Mouse (Mus musculus) spleen, postnatal 10 days (tissue): ENCODE results near the gene Dennd4c.
"Not testable (repeated sequence)": the region's sequence is repeated elsewhere in the genome, so short reads cannot be mapped to it uniquely, and the experiment has no call there.

Experiments used
- DNase-seq, 2 experiments: peaks; one replicate each; pipeline ENCODE4 v3.0.0; 2021 to 2022; ENCODE audit warnings: low spot score in 2 of 2

Dennd4c gene

GRCm38 (mm10) chr4:86777587-86777986, 29.2 kb downstream of the Dennd4c start:
- DNase-seq = no peak

- DNase-seq = no peak
These were observed 62.2 kb downstream of the Dennd4c start for GRCm38 (mm10) chr4:86810604-86811003.

- DNase-seq = no peak
These were observed 66.5 kb downstream of the Dennd4c start for GRCm38 (mm10) chr4:86814850-86815249.

- DNase-seq = peak; percentile 20 to 68
These were observed 74.8 kb downstream of the Dennd4c start for GRCm38 (mm10) chr4:86823169-86823568.

DNA sequence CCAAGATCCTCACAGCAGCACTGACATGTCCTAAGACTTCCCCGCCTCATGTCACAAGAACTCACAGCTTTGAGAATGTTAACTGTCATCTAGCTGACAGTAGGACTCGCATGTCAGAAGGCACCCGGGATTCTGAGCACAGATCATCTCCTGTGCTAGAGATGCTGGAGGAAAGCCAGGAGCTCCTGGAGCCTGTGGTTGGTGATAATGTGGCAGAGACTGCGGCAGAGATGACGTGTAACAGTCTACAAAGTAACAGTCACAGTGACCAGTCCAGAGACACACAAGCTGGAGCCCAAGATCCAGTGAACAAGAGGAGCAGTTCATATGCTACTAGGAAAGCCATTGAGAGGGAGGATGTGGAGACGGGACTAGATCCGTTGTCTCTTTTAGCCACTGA, 76.8 kb downstream of the Dennd4c start:
- no peak for DNase-seq

DNA sequence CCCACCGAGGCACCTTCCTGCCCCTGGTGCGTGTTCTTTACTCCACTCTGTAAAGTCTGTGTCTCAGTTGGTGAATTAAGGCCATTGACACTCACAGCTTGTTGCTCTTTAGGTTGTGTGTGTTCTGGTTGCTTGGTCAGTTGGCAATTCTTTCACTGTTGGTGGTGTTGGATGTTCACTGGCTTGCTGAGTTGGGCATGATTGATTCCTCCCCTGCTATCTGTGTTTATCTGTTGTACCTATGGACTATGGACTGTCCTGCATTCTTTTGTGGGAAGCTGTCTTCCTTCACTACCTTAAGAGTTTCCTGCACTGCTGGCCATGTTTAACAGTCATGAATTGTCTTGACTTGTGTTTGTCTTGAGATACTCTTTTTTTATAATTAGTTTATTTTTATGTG, 83.5 kb downstream of the Dennd4c start:
- no peak for DNase-seq

- not testable (repeated sequence) for DNase-seq
These were observed 92.8 kb downstream of the Dennd4c start for GRCm38 (mm10) chr4:86841141-86841540.

DNA sequence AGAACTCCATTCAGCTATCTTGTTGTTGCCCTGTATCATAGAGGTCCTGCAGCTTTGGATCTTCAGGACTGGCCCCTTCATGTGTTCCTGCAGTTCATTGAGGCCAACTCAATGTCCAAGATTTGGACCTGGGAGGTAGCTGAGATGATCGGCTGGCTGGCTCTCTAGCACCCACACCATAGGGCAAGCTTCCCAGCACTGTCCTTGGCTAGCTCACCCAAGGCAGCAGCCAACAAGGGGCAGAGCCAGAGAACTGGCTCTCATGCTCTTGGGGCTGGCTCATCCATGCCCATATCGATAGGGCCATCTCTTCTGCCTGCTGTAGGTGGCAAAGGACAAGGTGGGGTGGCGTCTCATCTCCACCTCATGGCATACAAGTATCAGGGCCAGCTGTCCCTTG, 97.0 kb downstream of the Dennd4c start:
- no peak for DNase-seq

GRCm38 (mm10) chr4:86847246-86847645, 98.9 kb downstream of the Dennd4c start:
- no peak for DNase-seq

DNA sequence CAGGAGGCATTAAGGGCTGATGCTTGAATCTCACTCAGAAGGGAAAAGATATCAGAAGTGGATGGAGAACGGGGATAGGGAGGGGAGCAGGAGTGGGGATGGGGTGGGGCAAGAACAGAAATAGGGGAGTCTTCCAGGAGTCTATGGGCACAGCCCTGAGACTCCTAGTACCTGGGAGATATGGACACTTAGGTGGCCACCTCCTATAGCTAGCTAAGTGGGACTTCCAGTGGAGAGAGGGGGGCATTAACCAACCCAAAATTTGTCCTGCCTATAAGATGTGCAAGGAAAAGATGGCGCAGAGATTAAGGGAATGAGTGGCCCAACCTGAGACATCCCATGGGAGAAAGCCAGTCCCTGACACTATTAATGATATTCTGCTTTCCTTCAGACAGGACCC, 103.0 kb downstream of the Dennd4c start:
- no peak for DNase-seq

GRCm38 (mm10) chr4:86852018-86852417, 103.7 kb downstream of the Dennd4c start:
- no peak for DNase-seq

DNA sequence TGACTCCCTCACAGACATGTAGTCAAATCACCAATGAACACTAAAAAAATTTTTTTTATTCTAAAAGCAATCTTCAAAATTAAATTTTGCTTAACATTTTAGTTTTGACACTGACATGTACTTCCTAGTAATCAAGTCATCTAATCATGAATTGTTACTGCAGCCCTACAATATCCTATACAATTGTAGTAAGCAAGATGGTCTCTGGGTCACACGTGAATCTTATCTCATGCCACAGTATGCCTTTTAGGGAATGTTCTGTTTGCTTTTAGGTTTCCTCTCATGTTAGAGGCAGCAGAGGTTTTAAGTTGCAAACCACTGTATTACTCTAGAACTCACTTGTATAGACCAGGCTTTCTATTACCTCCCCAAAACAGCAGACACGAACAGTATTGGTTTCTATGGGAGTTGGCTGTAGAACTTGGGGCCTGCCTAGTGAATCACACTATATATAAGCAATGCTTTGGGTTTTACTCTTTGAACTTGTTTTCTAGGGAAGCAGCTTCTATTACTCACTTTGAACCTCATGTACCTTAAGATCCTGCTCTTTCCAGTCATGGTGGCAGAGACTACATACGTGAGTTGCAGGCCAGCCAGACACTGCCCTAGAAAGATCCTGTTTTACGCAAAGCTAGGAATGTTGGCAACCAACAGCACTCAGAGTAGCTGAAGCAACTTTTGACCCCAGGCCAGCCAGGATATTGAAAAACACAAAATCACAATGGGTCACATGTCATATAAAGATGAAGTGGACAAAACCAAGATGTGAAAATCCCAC, 104.6 kb downstream of the Dennd4c start:
- DNase-seq = no peak

DNA sequence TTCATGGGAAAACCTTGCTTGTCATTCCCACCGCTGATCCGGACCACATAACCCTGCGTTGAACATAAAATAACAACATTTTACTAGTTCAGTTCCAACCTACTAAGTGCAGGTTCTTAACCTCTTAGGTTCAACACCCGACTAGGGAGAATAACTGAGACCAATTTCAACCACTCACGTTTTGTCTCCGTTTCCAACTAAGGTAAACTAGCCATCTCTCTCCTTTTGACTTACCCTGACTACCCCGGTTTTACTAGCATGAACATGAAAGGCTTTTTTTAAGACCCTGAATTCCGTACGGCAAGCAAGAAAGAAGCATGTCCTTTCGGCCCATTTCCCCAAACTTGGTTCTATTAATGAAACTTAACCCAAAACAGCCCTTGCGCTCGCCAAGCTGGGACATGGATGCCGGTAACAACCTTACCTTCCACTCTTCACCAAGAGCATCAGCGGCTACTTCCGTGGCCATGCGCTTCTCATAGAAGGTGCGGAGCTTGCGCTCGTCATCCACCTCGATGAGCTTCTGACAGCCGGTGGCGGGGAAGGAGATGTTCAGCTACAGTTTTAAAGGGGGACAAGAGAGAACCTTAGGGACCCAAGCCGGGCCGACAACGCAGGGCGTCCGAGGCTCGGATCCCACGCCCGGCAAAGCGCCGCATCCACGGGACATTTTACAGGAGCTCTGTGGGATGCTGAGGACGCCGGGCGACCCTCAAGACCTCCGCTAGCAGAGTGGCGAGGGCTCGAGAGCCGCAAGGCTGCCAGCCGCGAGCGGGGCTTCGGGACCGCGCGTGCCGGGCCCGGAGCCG, 108.2 kb downstream of the Dennd4c start:
- peak in 1 of 2 experiments; percentile 61 for DNase-seq

- DNase-seq = peak; percentile 94 to 95
These were observed 109.0 kb downstream of the Dennd4c start, which contains the start of gene Rps6 for GRCm38 (mm10) chr4:86857113-86858069. Rps6 (minus strand) TSS chr4:86857412.

GRCm38 (mm10) chr4:86858070-86858440, 109.7 kb downstream of the Dennd4c start:
- peak in 1 of 2 experiments; percentile 16 for DNase-seq

- DNase-seq = no peak
These were observed 115.7 kb downstream of the Dennd4c start for GRCm38 (mm10) chr4:86864087-86864486.

DNA sequence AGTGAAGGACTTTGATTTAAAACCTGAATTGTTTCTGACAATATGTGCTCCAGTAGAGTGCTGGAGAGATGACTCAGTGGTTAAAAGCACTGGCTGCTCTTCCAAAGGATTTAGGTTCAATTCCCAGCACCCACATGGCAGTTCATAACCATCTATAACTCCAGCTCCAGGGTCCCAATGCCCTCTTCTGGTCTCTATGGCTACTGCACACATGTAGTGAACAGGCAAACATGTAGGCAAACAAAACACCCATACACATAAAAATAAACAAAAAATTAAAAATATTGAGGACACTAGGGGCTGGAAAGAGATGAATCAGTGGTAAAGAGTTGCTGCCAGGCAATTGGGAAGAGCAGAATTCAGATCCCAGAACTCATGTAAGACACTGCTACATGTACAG, 123.6 kb downstream of the Dennd4c start:
- DNase-seq = no peak

DNA sequence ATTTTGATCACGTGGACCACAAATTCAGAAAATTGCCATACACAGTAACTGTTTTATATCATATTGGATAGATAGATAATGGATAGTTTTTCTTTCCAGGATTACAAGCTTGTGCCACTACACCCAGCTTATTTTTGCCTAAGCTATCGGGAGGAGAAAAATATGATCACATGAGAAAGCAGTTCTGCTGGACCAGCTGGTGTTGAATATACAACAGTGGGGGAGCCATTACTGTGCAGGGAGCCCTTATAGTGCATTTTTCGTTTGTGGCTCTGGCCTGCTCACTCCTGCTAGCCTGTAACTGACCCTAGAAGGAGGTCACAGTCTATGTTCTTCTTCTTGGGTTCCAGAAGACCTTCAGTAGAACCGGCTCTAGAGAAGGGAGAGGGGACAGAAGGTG, 124.7 kb downstream of the Dennd4c start:
- DNase-seq = no peak

DNA sequence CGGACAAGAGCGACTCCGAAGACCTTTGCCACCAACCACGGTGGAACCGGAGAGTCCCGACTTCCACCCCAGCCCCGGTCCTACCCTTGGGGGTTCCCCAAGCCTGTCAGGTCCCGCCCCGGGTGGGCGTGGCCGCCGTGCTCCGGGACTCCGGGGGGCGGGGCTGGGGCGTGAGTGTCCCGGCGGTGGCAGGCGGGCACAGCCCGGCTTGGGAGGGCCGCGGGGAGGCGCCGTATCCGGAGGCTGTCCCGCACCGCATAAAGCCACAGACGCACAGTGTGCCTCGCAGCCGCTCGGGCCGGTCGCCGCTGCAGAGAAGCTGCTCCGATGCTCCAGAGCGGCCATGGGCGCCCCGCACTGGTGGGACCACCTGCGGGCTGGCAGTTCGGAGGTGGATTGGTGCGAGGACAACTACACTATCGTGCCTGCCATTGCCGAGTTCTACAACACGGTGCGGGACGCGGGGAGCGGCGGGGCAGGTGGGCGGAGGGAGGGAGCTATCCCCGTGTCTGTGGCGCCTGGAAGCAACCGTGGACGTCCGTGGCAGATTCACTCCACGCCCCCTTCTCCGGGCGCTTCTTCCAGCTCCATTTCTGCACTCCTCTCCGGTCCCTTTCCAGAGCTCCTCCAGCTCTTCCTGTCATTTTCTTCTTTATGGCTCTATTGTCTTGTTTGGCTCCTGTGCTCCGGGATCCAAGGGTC, 125.9 kb downstream of the Dennd4c start, which contains the start of gene Acer2:
Gene Acer2, plus strand, starts transcription at position 251 of the 702 bp plus-strand sequence.
- DNase-seq = peak; percentile 73 to 91

DNA sequence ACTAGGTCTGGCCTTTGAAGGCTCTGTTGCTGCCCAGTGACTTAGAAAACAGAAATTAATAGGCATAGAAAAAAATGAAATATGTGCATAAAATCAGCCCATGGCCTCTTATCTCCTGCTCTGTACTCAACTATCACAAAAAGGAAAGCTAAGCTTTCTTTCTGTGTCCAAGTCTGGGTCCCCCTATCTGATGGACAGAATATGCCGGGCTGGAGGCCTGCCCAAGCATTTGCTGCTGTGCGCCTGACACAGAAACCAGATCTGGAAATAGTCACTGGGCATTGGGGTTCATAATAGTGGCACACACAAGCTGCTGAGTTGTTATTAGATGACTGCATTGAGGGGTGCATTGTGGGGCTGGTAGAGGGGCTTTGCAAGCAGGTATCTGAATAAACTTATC, 131.1 kb downstream of the Dennd4c start:
- no peak for DNase-seq

DNA sequence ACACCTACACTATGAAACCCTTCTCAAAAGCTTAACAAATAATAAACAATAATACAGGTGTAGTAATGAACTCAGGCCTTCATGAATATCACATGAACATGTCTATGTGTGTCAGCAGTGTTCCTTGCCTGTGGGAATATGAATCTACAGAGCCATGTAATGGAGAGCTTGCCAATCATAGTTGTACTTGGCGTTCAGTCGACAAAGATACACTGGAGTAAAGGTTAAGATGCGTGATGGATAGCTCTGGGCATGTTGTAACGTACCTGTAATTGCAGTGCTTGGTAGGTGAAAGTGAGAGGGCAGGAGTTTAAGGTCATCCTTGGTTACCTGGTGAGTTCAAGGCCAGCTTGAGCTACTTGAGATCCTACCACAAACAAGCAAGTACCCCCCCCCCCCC, 132.8 kb downstream of the Dennd4c start:
- no peak for DNase-seq
